Mouse (Mus musculus) E14TG2a.4 (cell line): ENCODE data around the gene Fanci.
A peak's percentile ranks its signal among the peaks of the same experiment; 100 is the strongest.

Experiments used
- CTCF ChIP-seq: conservative IDR thresholded peaks from 2 replicates; pipeline ENCODE4 v1.5.1; 2014; ENCODE audit warnings: low read length
- NANOG ChIP-seq: IDR thresholded peaks from 2 replicates; pipeline ENCODE4 v1.6.1; 2014; ENCODE audit warnings: borderline replicate concordance, low read length, mixed read lengths
- POU5F1 ChIP-seq: IDR thresholded peaks from 2 replicates; pipeline ENCODE4 v1.6.1; 2014; ENCODE audit warnings: low read length, borderline replicate concordance

DNA sequence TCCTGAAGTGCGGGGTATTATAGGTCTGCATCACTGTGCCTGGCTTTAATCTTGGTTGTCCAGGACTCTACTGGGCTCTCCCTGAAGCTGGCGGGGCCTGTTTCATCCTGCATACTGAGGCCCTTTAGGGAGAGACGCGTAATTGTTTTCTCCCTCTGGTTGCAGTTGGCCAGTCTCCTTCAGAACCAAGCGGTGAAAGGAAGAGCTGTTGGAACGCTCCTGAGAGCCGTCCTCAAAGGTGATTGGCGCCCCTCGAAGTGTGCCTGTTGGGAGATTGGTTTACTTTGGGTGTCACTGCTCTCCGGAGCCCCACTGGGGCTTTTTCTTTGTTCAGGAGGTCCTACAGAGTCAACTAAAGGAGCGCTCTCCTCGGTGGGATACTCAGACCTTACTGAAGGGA, 7.2 kb downstream of the Fanci start:
- TF ChIP-seq CTCF, result no peak
- TF ChIP-seq NANOG, result 0 out of 2 replicates have a peak, but pooled peaks have one; percentile 14
- TF ChIP-seq POU5F1, result no peak
